Mouse (Mus musculus) hindbrain, postnatal 0 days (tissue): Measurements from ENCODE around the gene 4921517D22Rik. TPM values are rescaled to one million over a fixed set of nuclear protein-coding genes. Genes with fewer than 3 reads are reported as not detected.
A peak's percentile ranks its signal among the peaks of the same experiment; 100 is the strongest.
"Not testable (repeated sequence)": the region's sequence is repeated elsewhere in the genome, so short reads cannot be mapped to it uniquely, and the experiment has no call there.

Experiments used
- ATAC-seq: fragments of 200-750 bp; cut with Nextera tagmentation; 2 replicates; pipeline ENCODE4 v1.8.0; 2017; ENCODE audit warnings: mild to moderate bottlenecking, moderate TSS enrichment, moderate library complexity
- DNase-seq: peaks from one replicate; pipeline ENCODE4 v3.0.0-alpha.2; 2015; ENCODE audit warnings: low spot score
- H3K27ac ChIP-seq: fragments of 300-500 bp; sonication (generic); 2 replicates; pipeline ENCODE4 v1.5.1; 2014; ENCODE audit warnings: mild to moderate bottlenecking
- H3K27me3 ChIP-seq: fragments of 300-500 bp; sonication (generic); 2 replicates; pipeline ENCODE4 v1.6.1; 2014; ENCODE audit warnings: low read length, mixed read lengths; ENCODE audit not compliant: insufficient read depth
- H3K36me3 ChIP-seq: fragments of 300-500 bp; sonication (generic); 2 replicates; pipeline ENCODE4 v1.6.1; 2014; ENCODE audit warnings: low read length, mixed read lengths; ENCODE audit not compliant: insufficient read depth
- H3K4me1 ChIP-seq: fragments of 300-500 bp; sonication (generic); 2 replicates; pipeline ENCODE4 v1.6.1; 2014; ENCODE audit warnings: antibody characterized with exemption, low read length, mixed read lengths; ENCODE audit not compliant: insufficient read depth
- H3K4me2 ChIP-seq: fragments of 300-500 bp; sonication (generic); 2 replicates; pipeline ENCODE4 v1.6.1; 2014; ENCODE audit warnings: low read depth, mild to moderate bottlenecking, low read length, moderate library complexity, mixed read lengths
- H3K4me3 ChIP-seq: fragments of 300-500 bp; sonication (generic); 2 replicates; pipeline ENCODE4 v1.5.1; 2014; ENCODE audit warnings: low read length
- H3K9ac ChIP-seq: fragments of 300-500 bp; sonication (generic); replicated peaks from 2 replicates; pipeline ENCODE4 v1.6.1; 2014; ENCODE audit warnings: mild to moderate bottlenecking, low read length, moderate library complexity, mixed read lengths
- H3K9me3 ChIP-seq: fragments of 300-500 bp; sonication (generic); 2 replicates; pipeline ENCODE4 v1.6.1; 2016; ENCODE audit warnings: low read length, mixed read lengths
- CTCF ChIP-seq: IDR thresholded peaks from 2 replicates; pipeline ENCODE4 v1.5.1; 2016; ENCODE audit warnings: antibody characterized with exemption, control low read depth, low read depth
- WGBS: fragments of 180-500 bp; shearing (Covaris S2); extraction: QIAGEN DNeasy Blood & Tissue Kit; methylation state at CpG from one replicate; pipeline ENCODE4 v1.1.7; 2014; 5-methylcytosine and 5-hydroxymethylcytosine counted together
- polyA plus RNA-seq: library from polyadenylated mRNA; unstranded; fragments of >200 nt; fragmentation: Nextera tagmentation; extraction: Ambion mirVana; gene quantifications from 2 replicates; pipeline ENCODE4 v1.2.1, GENCODE M21; 2015
- total RNA-seq: library from RNA; depleted of rRNA; stranded (reverse); fragments of >200 nt; gene quantifications from 2 replicates; pipeline ENCODE4 v1.2.3, GENCODE M21; 2014

The 4921517D22Rik gene
- total and polyA plus RNA-seq, 2 experiments from 2014 or later = not detected

DNA sequence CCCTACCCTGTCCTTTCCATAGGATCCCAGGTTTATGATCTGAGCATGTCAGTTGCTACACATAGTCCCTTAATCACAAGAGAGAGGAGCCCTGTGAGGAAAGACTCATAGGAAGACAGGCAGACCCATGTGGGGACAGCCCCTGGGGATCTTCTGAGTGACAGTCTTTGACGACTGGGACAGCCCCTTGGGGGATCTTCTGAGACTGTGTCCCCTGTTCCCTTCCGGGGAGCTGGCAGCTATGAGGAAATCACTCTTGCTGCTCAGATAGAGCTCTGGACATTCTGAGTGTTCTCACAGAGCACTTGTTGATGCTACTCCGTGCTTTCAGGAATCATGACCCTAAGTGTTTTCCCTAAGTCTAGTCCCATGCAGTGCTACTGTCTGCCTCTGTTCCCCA lies 19.8 kb upstream of the 4921517D22Rik start:
- Histone ChIP-seq H3K4me1 (no peaks in the 10 kb centered on the region), H3K4me2 (no peak overlapping the region), H3K27ac (no peak overlapping the region), H3K4me3 (no peak overlapping the region), H3K36me3 (no peaks in the 10 kb centered on the region), H3K9ac (no peak overlapping the region), H3K27me3 (no peaks in the 10 kb centered on the region), H3K9me3 (no peaks in the 10 kb centered on the region)
- TF ChIP-seq CTCF = no peak
- DNase-seq (no peak), ATAC-seq (no peak)
- WGBS = 37% methylated on average over 3 of the region's 3 CpGs

DNA sequence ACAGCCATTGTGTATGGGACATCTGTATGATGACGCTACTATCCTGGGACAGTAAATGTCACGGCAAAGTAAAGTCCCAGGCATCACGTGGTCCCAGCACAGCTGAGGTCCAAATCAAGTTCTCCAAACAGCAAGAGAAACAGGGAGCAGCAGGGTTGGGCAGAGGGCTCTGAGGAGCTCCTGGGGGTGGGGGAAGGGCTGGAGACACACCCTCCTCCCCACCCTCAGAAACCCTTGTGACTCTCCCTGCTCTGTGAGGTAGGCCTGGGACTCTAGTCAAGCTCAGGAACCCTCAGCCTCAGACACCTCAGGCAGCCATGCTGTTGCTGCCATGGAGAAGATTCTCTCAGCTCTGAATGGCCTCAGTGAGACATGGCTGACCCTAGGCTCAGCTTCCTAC lies 18.1 kb upstream of the 4921517D22Rik start, which contains the start of gene Spata31d1b:
Gene Spata31d1b, plus strand, starts transcription at position 301 of the 400 bp plus-strand sequence.
- not testable (repeated sequence) for H3K27me3 ChIP-seq, H3K4me1 ChIP-seq, H3K9me3 ChIP-seq, H3K36me3 ChIP-seq, H3K9ac ChIP-seq, DNase-seq, H3K4me3 ChIP-seq, H3K4me2 ChIP-seq, H3K27ac ChIP-seq, ATAC-seq
- 70% methylated on average over 3 of the region's 3 CpGs for WGBS

DNA sequence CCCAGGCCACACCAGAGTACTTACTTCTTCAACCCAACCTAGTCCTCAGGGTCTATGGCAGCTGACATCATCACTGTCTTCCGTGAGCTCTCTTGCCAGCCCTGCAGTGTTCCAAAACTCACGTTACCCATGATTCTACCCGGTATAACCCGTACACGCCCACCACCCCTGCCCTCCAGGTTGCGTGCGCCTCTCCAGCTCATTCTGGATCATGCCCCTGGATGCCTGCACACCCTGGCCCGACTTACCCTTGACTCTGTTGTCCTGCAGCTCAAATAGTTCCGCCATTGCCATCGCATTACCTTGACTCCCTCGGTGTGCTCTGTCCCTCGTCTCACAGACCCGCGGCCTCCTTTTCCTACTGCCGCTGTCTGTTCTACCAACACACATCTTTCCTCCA lies 16.3 kb upstream of the 4921517D22Rik start, which contains the start of gene Spata31d1a:
Gene Spata31d1a, minus strand, starts transcription at position 101 of the 400 bp plus-strand sequence.
- TF ChIP-seq CTCF = no peak
- WGBS = 90% methylated on average over 15 of the region's 15 CpGs
- no peak within 1 kb of the TSS for H3K27ac ChIP-seq
- H3K9me3 ChIP-seq = no peaks in the 10 kb centered on the region
- ATAC-seq = no peak
- DNase-seq = no peak
- no peak within 1 kb of the TSS for H3K9ac ChIP-seq
- no peak within 1 kb of the TSS for H3K4me3 ChIP-seq
- H3K36me3 ChIP-seq = no peaks in the 10 kb centered on the region
- H3K4me1 ChIP-seq = no peaks in the 10 kb centered on the region
- no peak within 1 kb of the TSS for H3K4me2 ChIP-seq
- H3K27me3 ChIP-seq = no peaks in the 10 kb centered on the region

DNA sequence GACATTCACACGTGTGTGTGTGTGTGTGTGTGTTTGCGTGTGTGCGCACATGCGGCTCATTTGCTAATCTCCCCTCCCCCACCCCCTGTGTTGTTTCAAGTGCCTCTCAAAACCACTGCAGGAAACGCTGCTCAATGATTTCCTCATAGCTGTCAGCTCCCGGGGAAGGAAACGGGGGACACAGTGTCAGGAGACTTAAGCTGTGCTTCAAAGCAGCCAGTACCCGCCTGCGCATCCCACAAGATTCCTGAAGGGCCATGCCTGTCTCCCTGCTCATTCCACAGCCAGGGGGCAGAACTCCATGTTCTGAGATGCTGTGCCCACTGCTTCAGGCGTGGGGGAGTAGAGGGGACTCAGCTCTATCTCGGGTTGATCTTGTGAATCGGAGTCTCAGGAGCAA lies 10.7 kb upstream of the 4921517D22Rik start:
- Histone ChIP-seq H3K4me2 (no peak overlapping the region), H3K4me3 (no peak overlapping the region), H3K4me1 (no peaks in the 10 kb centered on the region), H3K9me3 (no peaks in the 10 kb centered on the region), H3K27me3 (no peaks in the 10 kb centered on the region), H3K27ac (no peak overlapping the region), H3K36me3 (no peaks in the 10 kb centered on the region), H3K9ac (no peak overlapping the region)
- ATAC-seq (peak; percentile 56; the same call in 1 of the 2 replicates), DNase-seq (peak; percentile 22)
- TF ChIP-seq CTCF = peak; percentile 58
- 55% methylated on average over 12 of the region's 12 CpGs for WGBS

DNA sequence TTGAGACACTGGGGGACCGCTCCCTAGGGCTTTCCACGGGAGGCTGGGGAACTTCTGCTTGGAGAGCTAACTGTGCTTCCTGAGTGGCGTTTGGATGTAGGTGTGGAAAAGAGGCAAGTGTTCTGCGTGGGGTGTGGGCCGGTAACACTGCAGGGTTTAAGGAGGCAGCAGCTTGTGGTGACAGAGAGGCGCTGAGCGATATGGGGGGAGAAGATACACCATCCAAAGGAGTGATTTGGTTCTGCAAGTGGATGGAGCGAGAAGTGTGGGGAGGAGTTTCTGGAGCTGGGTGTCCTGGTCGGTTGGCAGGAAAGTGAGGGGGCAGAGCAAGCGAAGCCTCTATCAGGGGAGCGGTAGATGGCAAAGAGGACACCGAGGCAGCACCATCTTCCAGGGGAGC lies 9.6 kb upstream of the 4921517D22Rik start:
- Histone ChIP-seq H3K9me3 (no peaks in the 10 kb centered on the region), H3K4me1 (no peaks in the 10 kb centered on the region), H3K27me3 (no peaks in the 10 kb centered on the region), H3K36me3 (no peaks in the 10 kb centered on the region), H3K4me3 (no peak overlapping the region), H3K9ac (no peak overlapping the region), H3K27ac (no peak overlapping the region), H3K4me2 (no peak overlapping the region)
- no peak for DNase-seq
- WGBS = 86% methylated on average over 12 of the region's 12 CpGs
- ATAC-seq = no peak
- no peak for TF ChIP-seq CTCF

DNA sequence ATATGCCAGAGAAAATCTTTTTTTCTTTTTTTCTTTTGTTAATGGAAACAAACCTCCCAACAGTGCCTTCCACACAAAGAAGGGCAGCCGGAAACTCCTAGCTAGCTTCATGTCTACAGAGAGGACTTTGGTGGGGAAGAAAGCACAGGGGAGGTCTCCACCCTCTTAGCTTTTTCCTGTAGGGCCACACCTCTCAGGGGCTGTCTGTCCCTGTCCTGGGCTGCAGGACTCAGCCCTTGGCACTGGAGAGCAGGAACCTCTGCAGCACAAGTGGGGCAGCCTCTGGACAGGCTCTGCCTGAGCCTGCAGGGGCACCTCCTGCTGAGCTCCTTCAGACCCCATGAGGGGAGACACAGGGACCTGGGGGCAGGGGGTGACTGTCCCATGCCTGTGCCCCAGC lies 6.2 kb upstream of the 4921517D22Rik start:
- not testable (repeated sequence) for H3K9ac ChIP-seq, H3K4me2 ChIP-seq, DNase-seq, ATAC-seq, H3K4me3 ChIP-seq, H3K27me3 ChIP-seq, H3K36me3 ChIP-seq, H3K4me1 ChIP-seq, H3K27ac ChIP-seq, H3K9me3 ChIP-seq
- WGBS = 52% methylated on average over 1 of the region's 1 CpGs

DNA sequence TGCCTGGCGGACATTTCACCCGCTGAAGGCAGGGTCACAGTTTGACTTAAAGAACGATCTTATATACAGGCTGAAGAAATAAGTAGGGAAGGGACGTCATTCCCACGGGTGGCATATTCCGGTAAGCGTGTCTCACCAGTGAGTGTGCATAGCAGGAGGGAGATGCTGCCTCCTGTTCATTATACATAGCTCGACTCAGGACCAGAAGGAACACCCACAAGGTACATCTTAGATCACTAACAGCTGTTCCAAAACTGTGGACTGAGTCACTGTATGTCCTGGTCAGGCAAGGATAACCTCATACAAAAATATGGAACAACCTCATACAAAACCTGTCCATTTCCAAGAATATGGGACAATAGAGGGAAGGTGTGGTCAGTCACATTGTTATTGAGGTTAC lies 5.2 kb upstream of the 4921517D22Rik start:
- Histone ChIP-seq H3K4me2 (no peak overlapping the region), H3K27me3 (no peaks in the 10 kb centered on the region), H3K9ac (no peak overlapping the region), H3K9me3 (no peaks in the 10 kb centered on the region), H3K27ac (no peak overlapping the region), H3K4me3 (no peak overlapping the region), H3K36me3 (no peaks in the 10 kb centered on the region), H3K4me1 (no peaks in the 10 kb centered on the region)
- DNase-seq = no peak
- WGBS = 87% methylated on average over 8 of the region's 8 CpGs
- no peak for ATAC-seq
- no peak for TF ChIP-seq CTCF
